8 mouse cellular contexts compared by ENCODE assay signal in genomic region chr5:111890800-111891199, GRCm38 (mm10).
A peak's percentile ranks its signal among the peaks of the same experiment; 100 is the strongest.
DNase-seq lines count a peak whose midpoint lies in the region; ATAC-seq and TF ChIP-seq lines count a peak whose summit lies in the region.

No protein-coding gene starts in this region.

- WGBS in limb, embryonic 12.5 days: 15% methylated on average over 7 of the region's 7 CpGs
- 63% methylated on average over 7 of the region's 7 CpGs for WGBS in small intestine, adult 2 months
- whole genome bisulfite sequencing in midbrain, embryonic 13.5 days: 67% methylated on average over 7 of the region's 7 CpGs

- peaks cover 56% of the 10 kb centered on the region for H3K4me1 ChIP-seq in limb, embryonic 12.5 days (replicated peaks)
- peaks cover 2% of the 10 kb centered on the region; the same call in 1 of the 2 replicates for H3K4me1 ChIP-seq in small intestine, adult 2 months (ENCODE audit: control insufficient read depth, insufficient read depth, insufficient read length, low read length)
- peaks cover 38% of the 10 kb centered on the region for H3K4me1 ChIP-seq in midbrain, embryonic 13.5 days (replicated peaks)

- H3K9me3 ChIP-seq in limb, embryonic 12.5 days: no peaks in the 10 kb centered on the region
- no peaks in the 10 kb centered on the region for H3K9me3 ChIP-seq in midbrain, embryonic 13.5 days

- TF ChIP-seq POLR2A in small intestine, adult 2 months (IDR thresholded peaks at IDR 0.05; ENCODE audit: low read depth, low read length): no peak

- peak; percentile 31 for DNase-seq in right cerebral cortex, adult 18-20 months
- no peak for DNase-seq in right cerebral cortex, postnatal 25 days
- DNase-seq in forelimb bud, embryonic 11.5 days (ENCODE audit: low read depth, low spot score): peak; percentile 83
- DNase-seq in heart, postnatal 4 days: peak; percentile 81
- no peak for DNase-seq in spleen, postnatal 36 days (ENCODE audit: low spot score in 2 of 2)

- H3K9ac ChIP-seq in limb, embryonic 12.5 days (replicated peaks): no peak overlapping the region
- no peak overlapping the region for H3K9ac ChIP-seq in midbrain, embryonic 13.5 days (replicated peaks)

- peak; percentile 64 for ATAC-seq in limb, embryonic 12.5 days (ENCODE audit: insufficient number of reproducible peaks, insufficient read depth, low FRiP score, low TSS enrichment, low read depth)
- no peak for ATAC-seq in midbrain, embryonic 13.5 days

- H3K4me3 ChIP-seq in limb, embryonic 12.5 days (replicated peaks): no peak overlapping the region
- no peak overlapping the region for H3K4me3 ChIP-seq in small intestine, adult 2 months (ENCODE audit: low read depth, low read length)
- no peak overlapping the region for H3K4me3 ChIP-seq in midbrain, embryonic 13.5 days (replicated peaks)

- H3K4me2 ChIP-seq in limb, embryonic 12.5 days: peak overlapping the region; percentile 34
- H3K4me2 ChIP-seq in midbrain, embryonic 13.5 days (replicated peaks): no peak overlapping the region

- no peak for TF ChIP-seq CTCF in small intestine, adult 2 months (IDR thresholded peaks at IDR 0.05; ENCODE audit: extremely low read depth, insufficient read length, insufficient replicate concordance, low read depth, low read length)

- peak overlapping the region; percentile 94 for H3K27ac ChIP-seq in limb, embryonic 12.5 days
- peak overlapping the region; percentile 42; the same call in 1 of the 2 replicates for H3K27ac ChIP-seq in small intestine, adult 2 months (ENCODE audit: insufficient read depth, low read depth, low read length)
- no peak overlapping the region for H3K27ac ChIP-seq in midbrain, embryonic 13.5 days

- peaks cover 33% of the 10 kb centered on the region for H3K27me3 ChIP-seq in limb, embryonic 12.5 days
- no peaks in the 10 kb centered on the region for H3K27me3 ChIP-seq in small intestine, adult 2 months (ENCODE audit: control insufficient read depth, insufficient read depth, low read length)
- H3K27me3 ChIP-seq in midbrain, embryonic 13.5 days: peaks cover 11% of the 10 kb centered on the region

- no peaks in the 10 kb centered on the region for H3K36me3 ChIP-seq in limb, embryonic 12.5 days
- no peaks in the 10 kb centered on the region for H3K36me3 ChIP-seq in small intestine, adult 2 months (ENCODE audit: control insufficient read depth, insufficient read depth, low read length)
- H3K36me3 ChIP-seq in midbrain, embryonic 13.5 days: no peaks in the 10 kb centered on the region

Comparison
In these comparisons a context has a peak if more than half of its experiments do, and no peak if none do; other contexts are left out.
1. DNase-seq: peak in right cerebral cortex, adult 18-20 months (single experiment), forelimb bud, embryonic 11.5 days (single experiment) and heart, postnatal 4 days (single experiment); none in right cerebral cortex, postnatal 25 days (single experiment) and spleen, postnatal 36 days (0 of 2).